In the genomic region with DNA sequence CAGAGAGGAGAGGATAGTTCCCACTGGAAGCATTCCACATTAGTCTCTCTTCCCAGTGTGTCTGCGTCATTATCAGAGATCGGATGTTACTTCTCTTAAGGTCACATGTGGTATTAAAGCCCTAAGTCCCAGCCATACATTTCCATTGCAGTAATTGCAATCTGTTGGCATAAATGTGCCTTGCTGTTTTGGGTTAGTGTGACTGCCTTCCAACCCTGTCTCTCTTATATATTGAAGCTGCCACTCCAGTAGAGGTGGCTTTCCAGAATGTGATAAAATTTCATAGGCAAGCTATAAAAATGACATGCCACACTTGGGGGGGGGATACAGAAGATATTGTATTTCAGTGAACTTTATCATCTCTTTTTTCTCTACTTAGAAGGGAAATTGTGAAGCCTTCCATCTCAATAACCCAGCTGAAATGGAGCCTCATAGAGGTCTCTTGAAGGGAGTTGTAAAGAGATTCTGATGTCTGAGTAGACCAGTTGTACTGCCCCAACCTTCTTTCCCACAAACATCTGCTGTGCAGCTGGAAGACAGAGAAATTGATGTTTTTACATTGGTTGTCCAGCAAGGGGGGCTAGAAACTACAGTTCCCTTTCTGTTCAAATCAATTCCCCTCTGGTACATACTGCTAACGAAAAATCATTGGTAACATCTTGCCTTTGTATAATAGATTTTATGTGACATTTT, we compare ENCODE assay signal across 12 mouse cellular contexts.
A peak's percentile ranks its signal among the peaks of the same experiment; 100 is the strongest.
DNase-seq lines count a peak whose midpoint lies in the region; ATAC-seq and TF ChIP-seq lines count a peak whose summit lies in the region.
"Had no signal": no experiment of that assay in that cellular context is flagged by ENCODE, and none has a peak within 500 bp of the region (broad histone marks: within the 10 kb centered on the region; RNA-seq: fewer than 3 reads in every experiment).

No protein-coding gene starts in this region.

- no peak overlapping the region for H3K4me2 ChIP-seq in intestine, postnatal 0 days (replicated peaks; ENCODE audit: low read depth)
- no peak overlapping the region for H3K4me2 ChIP-seq in intestine, embryonic 15.5 days (replicated peaks)
- peak overlapping the region; percentile 3; the same call in 1 of the 2 replicates for H3K4me2 ChIP-seq in midbrain, embryonic 14.5 days (ENCODE audit: low read length)
- no peak overlapping the region for H3K4me2 ChIP-seq in liver, postnatal 0 days (ENCODE audit: low read depth, low read length)
- H3K4me2 ChIP-seq: limb, embryonic 15.5 days had no signal

- TF ChIP-seq CTCF in intestine, postnatal 0 days (IDR thresholded peaks at IDR 0.05; ENCODE audit: low read depth) = peak; percentile 43
- TF ChIP-seq CTCF in brain, embryonic 14.5 days (IDR thresholded peaks at IDR 0.05; ENCODE audit: borderline replicate concordance, extremely low read depth, insufficient read depth, insufficient read length) = 0 out of 2 replicates have a peak, but pooled peaks have one; percentile 18
- no peak for TF ChIP-seq CTCF in liver, postnatal 0 days (IDR thresholded peaks at IDR 0.05; ENCODE audit: low read depth)

- H3K9me3 ChIP-seq in intestine, postnatal 0 days (ENCODE audit: control insufficient read depth) = no peaks in the 10 kb centered on the region
- H3K9me3 ChIP-seq in intestine, embryonic 15.5 days = no peaks in the 10 kb centered on the region
- no peaks in the 10 kb centered on the region for H3K9me3 ChIP-seq in midbrain, embryonic 14.5 days (ENCODE audit: control insufficient read depth, low read length)
- no peaks in the 10 kb centered on the region for H3K9me3 ChIP-seq in liver, postnatal 0 days (ENCODE audit: low read length)
- H3K9me3 ChIP-seq: limb, embryonic 15.5 days; megakaryocyte, embryonic 14.5 days had no signal

- H3K9ac ChIP-seq in intestine, postnatal 0 days (ENCODE audit: low read depth, low read length) = no peak overlapping the region
- H3K9ac ChIP-seq in intestine, embryonic 15.5 days = no peak overlapping the region
- no peak overlapping the region for H3K9ac ChIP-seq in midbrain, embryonic 14.5 days (replicated peaks; ENCODE audit: low read length)
- H3K9ac ChIP-seq in liver, postnatal 0 days (replicated peaks) = no peak overlapping the region
- H3K9ac ChIP-seq: limb, embryonic 15.5 days had no signal

- no peak overlapping the region for H3K4me3 ChIP-seq in intestine, postnatal 0 days (ENCODE audit: low read depth, low read length)
- no peak overlapping the region for H3K4me3 ChIP-seq in intestine, embryonic 15.5 days (replicated peaks)
- H3K4me3 ChIP-seq in midbrain, embryonic 14.5 days (replicated peaks; ENCODE audit: low read depth, low read length) = no peak overlapping the region
- H3K4me3 ChIP-seq in liver, postnatal 0 days (ENCODE audit: low read depth, low read length) = no peak overlapping the region
- H3K4me3 ChIP-seq: limb, embryonic 15.5 days; megakaryocyte, embryonic 14.5 days had no signal

- H3K27ac ChIP-seq in intestine, postnatal 0 days (ENCODE audit: low read depth, low read length) = no peak overlapping the region
- H3K27ac ChIP-seq in intestine, embryonic 15.5 days = no peak overlapping the region
- H3K27ac ChIP-seq in midbrain, embryonic 14.5 days (replicated peaks; ENCODE audit: low read depth, low read length) = peak overlapping the region; percentile 64
- H3K27ac ChIP-seq in liver, postnatal 0 days (ENCODE audit: low read depth) = no peak overlapping the region
- H3K27ac ChIP-seq: limb, embryonic 15.5 days had no signal

- peak; percentile 73 for DNase-seq in brain, embryonic 14.5 days (ENCODE audit: low read depth)
- peak; percentile 78 for DNase-seq in forelimb bud, embryonic 11.5 days (ENCODE audit: low read depth, low spot score)
- peak; percentile 70 for DNase-seq in midbrain, embryonic 14.5 days
- no peak for DNase-seq in spleen, adult 18-20 months
- no peak for DNase-seq in thymus, postnatal 36 days
- DNase-seq in liver, postnatal 0 days = no peak
- DNase-seq: adrenal gland, postnatal 36 days; kidney, postnatal 10 days had no signal

- H3K27me3 ChIP-seq in intestine, postnatal 0 days (replicated peaks; ENCODE audit: control insufficient read depth, insufficient read depth, low read length) = no peaks in the 10 kb centered on the region
- no peaks in the 10 kb centered on the region for H3K27me3 ChIP-seq in intestine, embryonic 15.5 days (replicated peaks)
- H3K27me3 ChIP-seq in midbrain, embryonic 14.5 days (ENCODE audit: control insufficient read depth, insufficient read depth, low read length) = no peaks in the 10 kb centered on the region
- H3K27me3 ChIP-seq in liver, postnatal 0 days (ENCODE audit: insufficient read depth, low read length) = no peaks in the 10 kb centered on the region
- H3K27me3 ChIP-seq: limb, embryonic 15.5 days; megakaryocyte, embryonic 14.5 days had no signal

- ATAC-seq in intestine, postnatal 0 days = no peak
- ATAC-seq in intestine, embryonic 15.5 days = no peak; the same call in 1 of the 2 replicates
- peak; percentile 28; the same call in 1 of the 2 replicates for ATAC-seq in midbrain, embryonic 14.5 days (ENCODE audit: low FRiP score, low TSS enrichment)
- ATAC-seq in liver, postnatal 0 days = no peak

- H3K36me3 ChIP-seq in intestine, postnatal 0 days (ENCODE audit: control insufficient read depth, insufficient read depth) = no peaks in the 10 kb centered on the region
- H3K36me3 ChIP-seq in intestine, embryonic 15.5 days = no peaks in the 10 kb centered on the region
- no peaks in the 10 kb centered on the region for H3K36me3 ChIP-seq in midbrain, embryonic 14.5 days (ENCODE audit: control insufficient read depth, insufficient read depth, low read length)
- no peaks in the 10 kb centered on the region for H3K36me3 ChIP-seq in liver, postnatal 0 days (replicated peaks; ENCODE audit: insufficient read depth, low read length)
- H3K36me3 ChIP-seq: limb, embryonic 15.5 days had no signal

- WGBS in intestine, postnatal 0 days = 85% methylated on average over 3 of the region's 3 CpGs
- WGBS in intestine, embryonic 15.5 days = 68% methylated on average over 3 of the region's 3 CpGs
- 36% methylated on average over 3 of the region's 3 CpGs for WGBS in midbrain, embryonic 14.5 days
- WGBS in liver, postnatal 0 days (ENCODE audit: insufficient replicate concordance) = 62% methylated on average over 3 of the region's 3 CpGs

- no peaks in the 10 kb centered on the region for H3K4me1 ChIP-seq in intestine, postnatal 0 days (replicated peaks; ENCODE audit: control insufficient read depth, insufficient read depth, low read length)
- no peaks in the 10 kb centered on the region for H3K4me1 ChIP-seq in intestine, embryonic 15.5 days (replicated peaks)
- H3K4me1 ChIP-seq in midbrain, embryonic 14.5 days (ENCODE audit: control insufficient read depth, insufficient read depth, low read length) = peaks cover 19% of the 10 kb centered on the region
- no peaks in the 10 kb centered on the region for H3K4me1 ChIP-seq in liver, postnatal 0 days (ENCODE audit: insufficient read depth)

- no peak for TF ChIP-seq POLR2A in brain, embryonic 14.5 days (IDR thresholded peaks at IDR 0.05; ENCODE audit: borderline replicate concordance, extremely low read depth, insufficient read depth, insufficient read length, poor library complexity, severe bottlenecking)

- TF ChIP-seq EP300 in liver, postnatal 0 days (IDR thresholded peaks at IDR 0.05; ENCODE audit: low read depth) = no peak

Comparison
In these comparisons a context has a peak if more than half of its experiments do, and no peak if none do; other contexts are left out.
1. DNase-seq: peak in brain, embryonic 14.5 days (single experiment), forelimb bud, embryonic 11.5 days (single experiment) and midbrain, embryonic 14.5 days (single experiment); none in spleen, adult 18-20 months (0 of 2), thymus, postnatal 36 days (0 of 2) and liver, postnatal 0 days (single experiment).